Mouse (Mus musculus) left cerebral cortex, adult 9 months (tissue): ENCODE data around the gene Foxn3.

Experiments
- DNase-seq, 2 experiments: peaks; one replicate each; pipeline ENCODE4 v3.0.0; 2022; ENCODE audit warnings: low spot score in 2 of 2

The Foxn3 gene

GRCm38 (mm10) chr12:99467256-99467883 is 96.0 kb downstream of the Foxn3 start:
- no peak for DNase-seq

DNA sequence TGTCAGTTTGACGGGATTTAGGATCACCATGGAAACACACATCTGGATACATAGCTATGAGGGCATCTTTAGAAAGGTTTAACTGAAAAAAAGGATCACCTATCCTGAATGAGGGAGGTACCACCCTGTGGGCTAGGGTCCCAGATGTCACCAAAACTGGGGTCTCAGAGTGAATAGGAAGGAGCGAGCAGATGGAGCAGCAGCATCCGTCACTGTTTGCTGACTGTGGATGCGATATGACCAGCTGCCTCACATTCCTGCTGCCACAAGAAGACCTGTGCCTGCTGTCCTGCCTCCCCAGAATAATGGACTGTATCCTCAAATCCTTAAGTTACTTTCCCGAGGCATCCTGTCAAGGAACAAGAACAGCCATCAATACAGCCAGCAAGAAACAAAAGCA is 97.0 kb downstream of the Foxn3 start:
- DNase-seq, result no peak

- DNase-seq, result no peak
Observed at GRCm38 (mm10) chr12:99464291-99464690, 99.1 kb downstream of the Foxn3 start.

DNA sequence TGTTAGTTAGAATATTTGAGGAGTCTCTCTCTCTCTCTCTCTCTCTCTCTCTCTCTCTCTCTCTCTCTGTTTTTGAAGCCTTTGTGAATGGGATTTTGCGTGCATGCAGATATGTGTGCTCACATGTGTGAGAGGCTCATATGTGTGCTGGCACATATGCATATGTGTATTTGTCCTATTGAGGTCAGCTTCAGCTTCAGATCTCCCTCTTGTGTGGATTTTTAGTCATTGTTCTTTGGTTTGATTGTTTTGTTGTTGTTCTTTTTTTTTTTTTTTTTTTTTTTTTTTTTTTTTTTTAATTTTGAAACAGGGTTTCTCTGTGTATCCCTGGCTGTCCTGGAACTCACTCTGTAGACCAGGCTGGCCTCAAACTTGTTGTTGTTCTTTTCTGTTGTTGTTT is 100.5 kb downstream of the Foxn3 start:
- DNase-seq, result no peak

- DNase-seq, result no peak
Observed at GRCm38 (mm10) chr12:99462302-99462701, 101.1 kb downstream of the Foxn3 start.

DNA sequence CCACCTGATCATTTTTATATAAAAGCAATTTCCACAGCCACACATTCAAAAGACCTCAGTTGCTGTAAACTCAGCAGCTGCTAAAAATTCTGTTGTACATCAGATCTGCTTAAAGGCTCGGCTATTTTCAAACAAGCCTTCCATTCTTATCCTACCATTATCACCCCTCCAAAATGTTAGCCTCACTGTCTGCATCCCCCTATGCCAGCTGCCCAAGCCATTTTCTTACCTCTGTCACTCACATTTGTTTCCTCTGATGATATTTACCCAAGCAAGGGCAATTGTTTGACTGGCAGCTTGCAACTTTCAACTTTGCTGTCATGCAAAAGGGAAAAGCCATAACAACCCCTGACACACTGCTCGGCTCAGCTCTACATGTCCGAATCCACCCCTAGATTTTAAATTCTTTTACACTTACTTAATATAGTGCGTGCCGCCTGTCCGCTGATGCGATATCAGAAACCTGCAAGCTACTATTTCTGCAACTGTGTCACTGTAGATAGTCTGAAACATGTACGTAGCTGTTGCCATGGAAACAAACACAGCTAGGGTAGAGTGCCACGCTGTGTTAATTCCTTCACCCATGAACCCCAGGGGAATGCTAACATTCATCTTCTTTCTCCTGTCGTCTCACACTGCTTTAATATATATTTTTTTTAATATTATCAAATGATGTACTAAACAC is 105.7 kb downstream of the Foxn3 start:
- peak in 1 of 2 experiments; percentile 27 for DNase-seq

GRCm38 (mm10) chr12:99455580-99455979 is 107.8 kb downstream of the Foxn3 start:
- no peak for DNase-seq

- DNase-seq, result no peak
Observed at GRCm38 (mm10) chr12:99454394-99454793, 109.0 kb downstream of the Foxn3 start.

- no peak for DNase-seq
Observed at GRCm38 (mm10) chr12:99453797-99454196, 109.6 kb downstream of the Foxn3 start.

- no peak for DNase-seq
Observed at GRCm38 (mm10) chr12:99450076-99450475, 113.3 kb downstream of the Foxn3 start.

- DNase-seq, result no peak
Observed at GRCm38 (mm10) chr12:99447791-99448190, 115.6 kb downstream of the Foxn3 start.

- DNase-seq, result no peak
Observed at GRCm38 (mm10) chr12:99445018-99445674, 118.2 kb downstream of the Foxn3 start.

- no peak for DNase-seq
Observed at GRCm38 (mm10) chr12:99442819-99443218, 120.6 kb downstream of the Foxn3 start.

GRCm38 (mm10) chr12:99440953-99441352 is 122.4 kb downstream of the Foxn3 start:
- DNase-seq, result no peak

DNA sequence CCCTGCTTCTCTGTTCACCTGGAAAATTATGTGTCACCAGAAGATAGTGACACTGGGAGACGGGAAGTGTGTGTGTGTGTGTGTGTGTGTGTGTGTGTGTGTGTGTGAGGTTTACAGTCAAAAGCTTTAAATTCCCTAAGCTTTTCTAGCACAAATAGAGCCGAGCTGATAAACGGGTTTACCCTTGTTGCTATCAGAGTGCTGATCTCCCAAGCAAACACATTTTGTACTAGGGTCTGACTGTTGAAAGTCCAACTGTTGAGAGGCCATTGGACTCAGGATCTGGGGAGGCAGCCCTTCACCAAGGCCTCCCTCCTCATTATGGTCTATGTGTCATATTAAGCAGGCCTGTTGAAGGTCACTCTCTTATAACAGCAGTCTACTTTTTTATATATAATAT is 123.4 kb downstream of the Foxn3 start:
- no peak for DNase-seq

- DNase-seq, result no peak
Observed at GRCm38 (mm10) chr12:99435189-99435588, 128.2 kb downstream of the Foxn3 start.

DNA sequence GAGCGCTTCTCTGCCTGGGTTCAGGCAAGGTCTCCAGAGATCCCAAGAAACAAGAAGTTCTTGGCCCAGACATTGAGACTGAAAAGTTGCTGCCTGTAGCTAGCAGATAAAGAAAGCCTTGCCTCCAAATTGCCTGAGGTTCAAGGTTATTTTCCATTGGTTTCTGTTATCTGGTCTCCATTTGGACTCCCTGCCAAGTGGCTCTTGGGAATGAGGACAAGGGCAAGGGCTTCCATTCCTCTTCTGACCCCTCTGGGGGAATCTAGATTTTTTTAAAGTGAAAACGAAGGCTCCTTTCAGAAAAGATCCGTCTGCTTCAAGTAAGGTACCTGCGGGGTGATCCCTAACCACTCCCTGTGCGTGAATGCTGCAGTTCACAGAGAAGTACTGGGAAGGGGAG is 130.0 kb downstream of the Foxn3 start:
- DNase-seq, result no peak

DNA sequence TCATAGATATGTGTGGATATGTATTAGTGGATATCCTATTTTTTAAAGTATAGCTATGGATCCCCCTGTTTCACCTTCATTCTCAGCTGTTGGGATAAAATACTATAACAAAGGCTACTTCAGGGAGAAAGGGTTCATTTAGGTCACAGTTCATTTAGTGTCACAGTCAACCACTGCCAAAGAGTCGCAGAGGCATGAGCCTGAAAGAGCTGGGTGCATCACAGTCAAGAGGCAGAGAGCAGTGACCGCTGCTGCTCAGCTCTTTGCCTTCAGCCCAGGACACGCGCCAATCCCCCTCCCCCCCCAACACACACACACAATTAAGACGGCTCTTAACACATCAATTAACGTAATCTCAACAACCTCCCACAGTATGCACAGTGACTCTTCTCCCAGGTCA is 131.8 kb downstream of the Foxn3 start:
- DNase-seq, result no peak

DNA sequence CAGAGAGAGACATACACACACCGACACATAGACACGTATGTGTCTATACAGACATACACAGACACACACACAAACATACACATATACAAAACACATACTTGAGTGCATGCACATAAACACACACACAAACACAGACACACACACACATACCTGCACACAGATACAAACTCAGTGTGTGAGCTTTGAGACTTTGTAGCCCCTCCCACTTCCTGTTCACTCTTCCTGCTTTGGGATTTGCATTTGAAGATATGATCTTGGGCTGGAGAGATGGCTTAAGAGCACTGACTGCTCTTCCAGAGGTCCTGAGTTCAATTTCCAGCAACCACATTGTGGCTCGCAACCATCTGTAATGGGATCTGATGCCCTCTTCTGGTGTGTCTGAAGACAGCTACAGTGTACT is 132.4 kb downstream of the Foxn3 start:
- no peak for DNase-seq

DNA sequence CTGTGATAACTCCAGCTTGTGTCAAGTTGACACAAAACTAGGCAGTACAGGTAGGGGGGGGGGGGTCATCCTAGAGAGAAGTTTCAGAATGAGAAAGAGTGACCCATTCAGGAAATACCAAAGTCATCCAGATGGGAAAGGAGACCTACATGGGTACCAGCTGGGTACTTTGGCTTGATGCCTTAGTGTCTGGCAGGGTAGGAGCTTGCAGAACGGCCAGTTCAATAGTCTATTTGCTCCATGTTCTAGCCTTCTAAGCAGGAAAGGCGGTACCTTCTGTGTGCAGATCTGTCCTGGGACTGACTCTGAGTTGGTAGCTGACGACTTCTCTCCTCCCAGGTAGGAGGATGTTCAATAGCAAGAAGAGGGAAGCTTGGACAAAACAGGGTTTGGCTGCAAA is 134.3 kb downstream of the Foxn3 start:
- no peak for DNase-seq

DNA sequence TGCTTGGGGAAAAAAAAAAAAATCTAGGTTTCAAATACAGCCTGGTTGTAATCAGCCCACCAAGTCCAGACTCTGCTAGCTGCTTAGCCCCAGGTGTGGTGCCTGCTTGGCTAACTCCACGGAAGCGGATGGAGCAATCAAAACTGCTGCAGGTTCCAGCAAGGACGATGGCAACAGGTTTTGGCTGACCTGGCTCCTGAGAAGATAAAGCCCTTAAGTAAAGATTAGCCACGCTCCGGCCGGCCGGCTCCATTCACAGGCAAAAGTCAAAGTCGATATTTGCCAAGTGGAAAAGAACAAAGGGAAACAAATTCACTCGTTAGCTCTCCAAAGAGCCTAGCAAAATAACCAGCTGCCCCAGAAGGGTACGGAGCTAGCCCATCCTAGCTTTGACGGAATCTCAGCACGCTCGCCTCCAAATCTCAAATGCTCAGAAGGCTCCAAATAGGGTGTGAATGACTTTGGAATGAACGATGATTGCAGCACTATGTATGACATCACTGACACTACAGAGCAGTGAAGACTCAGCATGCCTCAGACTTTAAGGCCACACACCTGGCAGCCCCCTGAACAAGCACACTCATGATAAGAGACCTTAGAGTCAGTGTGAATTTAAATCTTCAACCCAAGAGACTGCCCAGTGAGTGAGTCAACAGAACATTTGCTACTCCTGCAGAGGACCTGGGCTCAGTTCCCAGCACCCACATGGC is 137.0 kb downstream of the Foxn3 start:
- DNase-seq, result no peak

DNA sequence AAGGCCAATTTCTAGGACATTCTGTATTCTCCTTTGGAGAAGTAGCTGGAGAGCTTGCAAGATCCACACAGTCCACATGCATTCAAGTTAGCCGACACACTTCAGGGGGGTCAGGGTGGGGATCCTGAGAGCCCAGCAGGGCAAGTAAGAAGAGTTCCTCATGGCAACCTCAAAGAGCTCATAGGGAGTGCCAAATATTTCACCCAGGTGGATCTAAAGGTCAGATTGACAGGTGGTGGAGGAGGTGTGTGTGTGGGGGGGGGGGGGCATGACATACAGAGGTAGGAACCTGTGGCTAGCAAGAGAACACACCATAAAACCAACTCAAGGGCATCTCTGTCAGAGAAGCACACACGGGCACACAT is 144.0 kb downstream of the Foxn3 start:
- DNase-seq, result no peak
